Mouse (Mus musculus): ENCODE results near the gene Nipal1. TPM values are rescaled to one million over a fixed set of nuclear protein-coding genes. Genes with fewer than 3 reads are reported as not detected.
A peak's percentile ranks its signal among the peaks of the same experiment; 100 is the strongest.

Nipal1 gene
- total and polyA plus RNA-seq, 2 experiments from 2014 or later: 0.31 to 0.60 TPM

- Histone ChIP-seq H3K4me2 (ENCODE audit: low read depth, low read length) (peak overlapping the region; percentile 86), H3K4me1 (ENCODE audit: insufficient read depth, low read length) (no peaks in the 10 kb centered on the region), H3K27me3 (ENCODE audit: insufficient read depth, low read length) (no peaks in the 10 kb centered on the region), H3K9ac (replicated peaks; ENCODE audit: low read length) (0 out of 2 replicates have a peak overlapping the region, but pooled peaks have one; percentile 28), H3K9me3 (ENCODE audit: low read length) (no peaks in the 10 kb centered on the region; the same call in 1 of the 2 replicates), H3K36me3 (ENCODE audit: insufficient read depth, low read length) (no peaks in the 10 kb centered on the region), H3K27ac (no peak overlapping the region), H3K4me3 (ENCODE audit: low read length) (peak overlapping the region; percentile 53)
- WGBS: 9% methylated on average over 18 of the region's 18 CpGs
- ATAC-seq (peak; percentile 78), DNase-seq (ENCODE audit: low spot score) (no peak)
- TF ChIP-seq CTCF (IDR thresholded peaks at IDR 0.05; ENCODE audit: low read depth): no peak
These were observed 482 bp downstream of the Nipal1 start for GRCm38 (mm10) chr5:72647958-72648595.

DNA sequence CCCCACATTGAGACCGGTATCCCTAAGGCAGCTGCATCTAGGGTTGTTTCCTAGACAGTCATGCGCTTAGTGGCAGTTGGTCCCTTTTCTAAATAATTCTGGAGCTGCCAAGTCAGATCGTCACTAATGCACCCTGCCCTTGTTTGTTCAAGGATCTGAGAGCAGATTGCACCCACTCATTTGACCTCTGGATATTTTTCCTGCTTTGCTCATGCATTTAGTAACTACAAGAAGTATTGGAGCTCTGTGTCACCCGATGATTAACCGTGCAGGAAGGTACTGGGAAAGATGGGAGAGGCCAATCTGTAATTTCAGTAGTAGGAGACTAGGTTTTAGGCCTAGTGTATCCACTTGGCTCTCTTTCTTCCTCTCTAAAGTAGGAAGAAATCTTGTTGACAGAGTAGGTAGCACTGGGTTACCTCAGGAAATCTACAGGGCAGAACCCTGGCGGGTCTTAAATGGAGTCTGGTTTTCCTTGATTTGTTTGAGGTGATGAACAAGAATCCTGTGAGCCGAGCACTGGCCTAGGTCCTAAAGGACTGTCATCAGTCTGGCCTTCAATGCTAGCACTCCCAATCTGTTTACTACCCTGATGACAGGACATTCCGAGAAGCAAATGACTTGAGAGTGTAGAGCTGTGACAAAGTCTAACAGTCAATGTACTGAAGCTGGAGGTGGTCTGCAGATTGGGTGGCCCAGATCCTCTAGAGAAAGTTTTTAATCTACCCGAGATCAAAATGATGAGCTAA, 1.6 kb downstream of the Nipal1 start:
- Histone ChIP-seq H3K9me3 (ENCODE audit: low read length) (no peaks in the 10 kb centered on the region; the same call in 1 of the 2 replicates), H3K4me2 (ENCODE audit: low read depth, low read length) (no peak overlapping the region), H3K4me1 (ENCODE audit: insufficient read depth, low read length) (no peaks in the 10 kb centered on the region), H3K27ac (no peak overlapping the region), H3K27me3 (ENCODE audit: insufficient read depth, low read length) (no peaks in the 10 kb centered on the region), H3K9ac (replicated peaks; ENCODE audit: low read length) (no peak overlapping the region), H3K36me3 (ENCODE audit: insufficient read depth, low read length) (no peaks in the 10 kb centered on the region), H3K4me3 (ENCODE audit: low read length) (no peak overlapping the region)
- ATAC-seq (no peak), DNase-seq (ENCODE audit: low spot score) (no peak)
- WGBS: 91% methylated on average over 9 of the region's 9 CpGs
- TF ChIP-seq CTCF (IDR thresholded peaks at IDR 0.05; ENCODE audit: low read depth): no peak

DNA sequence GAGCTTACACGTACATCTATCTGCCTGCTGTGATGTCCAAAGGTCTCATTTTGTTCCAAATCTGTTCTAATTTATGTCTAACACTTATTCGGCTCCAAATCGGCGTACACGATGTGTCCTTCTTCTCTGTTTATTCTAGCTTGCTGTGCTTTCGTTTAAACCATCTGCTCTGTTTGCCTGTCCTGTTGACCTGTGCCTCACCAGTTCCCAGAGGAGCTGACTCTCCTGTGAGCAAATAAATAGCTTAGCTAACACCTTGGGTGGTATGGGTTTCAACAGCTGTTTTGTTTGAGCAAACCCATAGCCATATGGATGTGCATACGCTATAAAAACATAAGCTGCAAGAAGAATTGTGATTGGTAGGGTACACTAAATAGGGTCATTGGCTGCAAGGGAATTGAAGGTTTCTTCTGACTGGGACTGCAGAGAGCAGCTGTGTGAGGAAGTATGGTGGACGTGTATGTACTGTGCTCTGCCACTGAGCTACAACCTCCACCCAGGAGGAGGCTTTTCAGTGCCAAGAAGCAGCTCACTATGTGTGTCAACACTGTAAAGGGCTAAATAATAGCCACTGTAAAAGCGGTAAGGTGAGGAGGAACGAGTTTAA, 5.6 kb downstream of the Nipal1 start:
- H3K9ac ChIP-seq (replicated peaks; ENCODE audit: low read length): no peak overlapping the region
- no peaks in the 10 kb centered on the region for H3K36me3 ChIP-seq (ENCODE audit: insufficient read depth, low read length)
- H3K27ac ChIP-seq: no peak overlapping the region
- H3K27me3 ChIP-seq (ENCODE audit: insufficient read depth, low read length): no peaks in the 10 kb centered on the region
- no peak overlapping the region for H3K4me3 ChIP-seq (ENCODE audit: low read length)
- ATAC-seq (no peak), DNase-seq (ENCODE audit: low spot score) (peak; percentile 24)
- TF ChIP-seq CTCF (IDR thresholded peaks at IDR 0.05; ENCODE audit: low read depth): no peak
- no peaks in the 10 kb centered on the region for H3K4me1 ChIP-seq (ENCODE audit: insufficient read depth, low read length)
- H3K9me3 ChIP-seq (ENCODE audit: low read length): no peaks in the 10 kb centered on the region; the same call in 1 of the 2 replicates
- no peak overlapping the region for H3K4me2 ChIP-seq (ENCODE audit: low read depth, low read length)
- WGBS: 49% methylated on average over 10 of the region's 10 CpGs

DNA sequence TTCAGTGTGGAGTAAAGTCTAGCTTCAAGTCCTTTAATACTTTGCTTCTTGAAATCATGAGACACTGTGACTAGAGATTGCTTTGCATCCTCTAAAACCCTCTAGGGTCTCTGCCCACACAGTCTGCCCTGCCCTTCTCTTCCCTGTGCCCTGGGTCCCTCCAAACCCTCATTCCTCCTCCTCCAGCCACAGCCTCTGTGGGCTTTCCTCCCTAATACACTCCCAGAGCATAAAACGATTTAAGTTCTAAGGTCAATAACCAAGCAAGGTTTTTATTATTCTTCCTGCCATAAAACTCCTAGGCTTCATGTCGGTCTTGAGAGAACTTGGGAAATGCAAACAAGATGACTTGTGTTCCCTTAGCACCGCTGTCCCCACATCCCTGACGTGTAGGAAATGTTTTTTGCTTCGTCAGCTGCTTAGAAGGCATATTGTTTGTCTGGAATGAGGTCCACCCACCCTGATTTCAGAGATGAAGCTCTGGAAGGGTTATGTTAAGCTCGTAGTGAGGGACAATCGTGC, 8.7 kb downstream of the Nipal1 start:
- Histone ChIP-seq H3K4me2 (ENCODE audit: low read depth, low read length) (no peak overlapping the region), H3K9me3 (ENCODE audit: low read length) (no peaks in the 10 kb centered on the region; the same call in 1 of the 2 replicates), H3K4me3 (ENCODE audit: low read length) (no peak overlapping the region), H3K27me3 (ENCODE audit: insufficient read depth, low read length) (no peaks in the 10 kb centered on the region), H3K27ac (no peak overlapping the region), H3K9ac (replicated peaks; ENCODE audit: low read length) (no peak overlapping the region), H3K4me1 (ENCODE audit: insufficient read depth, low read length) (no peaks in the 10 kb centered on the region), H3K36me3 (ENCODE audit: insufficient read depth, low read length) (no peaks in the 10 kb centered on the region)
- no peak for TF ChIP-seq CTCF (IDR thresholded peaks at IDR 0.05; ENCODE audit: low read depth)
- no peak for DNase-seq (ENCODE audit: low spot score)
- ATAC-seq: no peak
- WGBS: 67% methylated on average over 7 of the region's 7 CpGs

- no peak overlapping the region for H3K27ac ChIP-seq
- no peak overlapping the region for H3K4me2 ChIP-seq (ENCODE audit: low read depth, low read length)
- H3K36me3 ChIP-seq (ENCODE audit: insufficient read depth, low read length): no peaks in the 10 kb centered on the region
- WGBS: 90% methylated on average over 13 of the region's 13 CpGs
- TF ChIP-seq CTCF (IDR thresholded peaks at IDR 0.05; ENCODE audit: low read depth): no peak
- DNase-seq (ENCODE audit: low spot score): no peak
- no peaks in the 10 kb centered on the region for H3K27me3 ChIP-seq (ENCODE audit: insufficient read depth, low read length)
- no peaks in the 10 kb centered on the region for H3K9me3 ChIP-seq (ENCODE audit: low read length)
- ATAC-seq: no peak
- H3K4me1 ChIP-seq (ENCODE audit: insufficient read depth, low read length): no peaks in the 10 kb centered on the region
- no peak overlapping the region for H3K9ac ChIP-seq (replicated peaks; ENCODE audit: low read length)
- H3K4me3 ChIP-seq (ENCODE audit: low read length): no peak overlapping the region
These were observed 10.8 kb downstream of the Nipal1 start for GRCm38 (mm10) chr5:72658375-72658774.

GRCm38 (mm10) chr5:72661051-72661781, 13.6 kb downstream of the Nipal1 start:
- H3K4me2 ChIP-seq (ENCODE audit: low read depth, low read length): no peak overlapping the region
- H3K27me3 ChIP-seq (ENCODE audit: insufficient read depth, low read length): no peaks in the 10 kb centered on the region
- H3K9me3 ChIP-seq (ENCODE audit: low read length): no peaks in the 10 kb centered on the region
- WGBS: 90% methylated on average over 6 of the region's 6 CpGs
- DNase-seq (ENCODE audit: low spot score) (no peak), ATAC-seq (no peak)
- H3K36me3 ChIP-seq (ENCODE audit: insufficient read depth, low read length): no peaks in the 10 kb centered on the region
- no peak overlapping the region for H3K9ac ChIP-seq (replicated peaks; ENCODE audit: low read length)
- no peak overlapping the region for H3K27ac ChIP-seq
- no peak for TF ChIP-seq CTCF (IDR thresholded peaks at IDR 0.05; ENCODE audit: low read depth)
- no peak overlapping the region for H3K4me3 ChIP-seq (ENCODE audit: low read length)
- H3K4me1 ChIP-seq (ENCODE audit: insufficient read depth, low read length): no peaks in the 10 kb centered on the region
